Mouse (Mus musculus): ENCODE data around the gene Dlgap4.
A peak's percentile ranks its signal among the peaks of the same experiment; 100 is the strongest.

The Dlgap4 gene

GRCm38 (mm10) chr2:156718793-156719192, 105.3 kb downstream of the Dlgap4 start:
- peak; percentile 43 for DNase-seq

GRCm38 (mm10) chr2:156719549-156720312, 106.2 kb downstream of the Dlgap4 start:
- peak; percentile 33 for DNase-seq

GRCm38 (mm10) chr2:156720313-156720674, 106.8 kb downstream of the Dlgap4 start:
- no peak for DNase-seq

- DNase-seq: peak; percentile 94
Observed at GRCm38 (mm10) chr2:156720675-156721553, 107.4 kb downstream of the Dlgap4 start.

- no peak for DNase-seq
Observed at GRCm38 (mm10) chr2:156721554-156722070, 108.1 kb downstream of the Dlgap4 start.

GRCm38 (mm10) chr2:156722071-156722575, 108.6 kb downstream of the Dlgap4 start:
- peak; percentile 51 for DNase-seq

- DNase-seq: no peak
Observed at GRCm38 (mm10) chr2:156722752-156723151, 109.2 kb downstream of the Dlgap4 start.

GRCm38 (mm10) chr2:156723899-156724523, 110.5 kb downstream of the Dlgap4 start:
- DNase-seq: no peak

GRCm38 (mm10) chr2:156724871-156725270, 111.4 kb downstream of the Dlgap4 start:
- peak; percentile 41 for DNase-seq

GRCm38 (mm10) chr2:156726344-156726743, 112.8 kb downstream of the Dlgap4 start:
- DNase-seq: no peak

- peak; percentile 45 for DNase-seq
Observed at GRCm38 (mm10) chr2:156726878-156727277, 113.4 kb downstream of the Dlgap4 start.

- DNase-seq: no peak
Observed at GRCm38 (mm10) chr2:156729537-156730469, 116.3 kb downstream of the Dlgap4 start.

GRCm38 (mm10) chr2:156730501-156730921, 117.0 kb downstream of the Dlgap4 start:
- DNase-seq: no peak

GRCm38 (mm10) chr2:156731592-156731991, 118.1 kb downstream of the Dlgap4 start:
- no peak for DNase-seq

GRCm38 (mm10) chr2:156732109-156732508, 118.6 kb downstream of the Dlgap4 start:
- no peak for DNase-seq

- peak; percentile 37 for DNase-seq
Observed at GRCm38 (mm10) chr2:156735761-156736335, 122.3 kb downstream of the Dlgap4 start.

GRCm38 (mm10) chr2:156736846-156737245, 123.3 kb downstream of the Dlgap4 start:
- DNase-seq: peak; percentile 57

GRCm38 (mm10) chr2:156737976-156738375, 124.5 kb downstream of the Dlgap4 start:
- DNase-seq: no peak

- no peak for DNase-seq
Observed at GRCm38 (mm10) chr2:156741265-156741664, 127.8 kb downstream of the Dlgap4 start.

- DNase-seq: no peak
Observed at GRCm38 (mm10) chr2:156741998-156742397, 128.5 kb downstream of the Dlgap4 start.

- no peak for DNase-seq
Observed at GRCm38 (mm10) chr2:156743248-156743647, 129.7 kb downstream of the Dlgap4 start.

All from cerebellum, adult 8-10 months (tissue).